8 mouse cellular contexts compared by ENCODE assay signal in genomic region chr1:187652445-187652844, GRCm38 (mm10). TPM values are rescaled to one million over a fixed set of nuclear protein-coding genes. Genes with fewer than 3 reads are reported as not detected.
DNase-seq lines count a peak whose midpoint lies in the region; ATAC-seq and TF ChIP-seq lines count a peak whose summit lies in the region.

No protein-coding gene starts in this region.

- intact Hi-C loops in gastrocnemius, adult 2 months (cut with DNase I), result no loop called here
- intact Hi-C loops in gastrocnemius, postnatal 36 days (cut with DNase I), result no loop called here

- H3K36me3 ChIP-seq in hindbrain, embryonic 11.5 days (ENCODE audit: control insufficient read depth, insufficient read depth, low read length), result no peaks in the 10 kb centered on the region
- H3K36me3 ChIP-seq in liver, embryonic 14.5 days (replicated peaks; ENCODE audit: control insufficient read depth, insufficient read depth, low read depth), result no peaks in the 10 kb centered on the region

- H3K4me1 ChIP-seq in hindbrain, embryonic 11.5 days (replicated peaks; ENCODE audit: control insufficient read depth, insufficient read depth, low read length), result peaks cover 2% of the 10 kb centered on the region; the same call in 1 of the 2 replicates
- peaks cover 0 to 2% of the 10 kb centered on the region in 2 experiments; a peak in 1 of 4 replicates for H3K4me1 ChIP-seq in liver, embryonic 14.5 days (replicated peaks; ENCODE audit: control insufficient read depth in 2 of 2, insufficient read depth in 2 of 2, low read length in 1 of 2)

- DNase-seq in gastrocnemius, adult 2 months, result peak; percentile 27
- no peak for DNase-seq in gastrocnemius, postnatal 36 days
- DNase-seq in cerebellum, postnatal 14 days, result peak; percentile 40 to 49
- DNase-seq in hindbrain, embryonic 11.5 days (ENCODE audit: low spot score), result no peak
- no peak for DNase-seq in liver, embryonic 14.5 days (ENCODE audit: low read depth in 3 of 3, low spot score in 3 of 3)
- no peak for DNase-seq in MN1 (ENCODE audit: low spot score)
- no peak for DNase-seq in embryo, embryonic 11 days
- no peak for DNase-seq in gastrocnemius, adult 8-10 months (ENCODE audit: low spot score in 2 of 2)

- 13% methylated on average over 7 of the region's 7 CpGs for whole genome bisulfite sequencing in hindbrain, embryonic 11.5 days
- WGBS in liver, embryonic 14.5 days (ENCODE audit: insufficient replicate concordance), result 6% methylated on average over 7 of the region's 7 CpGs

- peak overlapping the region; percentile 78 for H3K4me2 ChIP-seq in hindbrain, embryonic 11.5 days (replicated peaks; ENCODE audit: low read depth, low read length)
- peak overlapping the region; percentile 45 for H3K4me2 ChIP-seq in liver, embryonic 14.5 days (ENCODE audit: low read depth)

- no peaks in the 10 kb centered on the region for H3K27me3 ChIP-seq in hindbrain, embryonic 11.5 days (ENCODE audit: control insufficient read depth, insufficient read depth, low read length)
- peaks cover 16% of the 10 kb centered on the region for H3K27me3 ChIP-seq in liver, embryonic 14.5 days (ENCODE audit: control insufficient read depth, insufficient read depth, low read length)

- TF ChIP-seq EP300 in liver, embryonic 14.5 days (IDR thresholded peaks at IDR 0.05; ENCODE audit: low read depth), result no peak

- ATAC-seq in hindbrain, embryonic 11.5 days (ENCODE audit: low FRiP score), result peak; percentile 24
- no peak for ATAC-seq in liver, embryonic 14.5 days (ENCODE audit: insufficient read depth)

- peak overlapping the region; percentile 73 for H3K4me3 ChIP-seq in gastrocnemius, adult 2 months
- peak overlapping the region; percentile 47 for H3K4me3 ChIP-seq in hindbrain, embryonic 11.5 days (ENCODE audit: low read depth, low read length)
- no peak overlapping the region for H3K4me3 ChIP-seq in liver, embryonic 14.5 days (ENCODE audit: insufficient read depth in 1 of 2, low read depth in 2 of 2, low read length in 2 of 2)

- H3K9me3 ChIP-seq in hindbrain, embryonic 11.5 days (ENCODE audit: control insufficient read depth, low read length), result no peaks in the 10 kb centered on the region
- no peaks in the 10 kb centered on the region for H3K9me3 ChIP-seq in liver, embryonic 14.5 days (ENCODE audit: control insufficient read depth, low read length)

- peak overlapping the region; percentile 81 for H3K27ac ChIP-seq in gastrocnemius, adult 2 months
- no peak overlapping the region for H3K27ac ChIP-seq in hindbrain, embryonic 11.5 days (ENCODE audit: low read depth, low read length)
- no peak overlapping the region for H3K27ac ChIP-seq in liver, embryonic 14.5 days

- TF ChIP-seq CTCF in gastrocnemius, adult 2 months (IDR thresholded peaks at IDR 0.05), result no peak
- TF ChIP-seq CTCF in liver, embryonic 14.5 days (IDR thresholded peaks at IDR 0.05; ENCODE audit: low read depth), result no peak

- no peak overlapping the region for H3K9ac ChIP-seq in hindbrain, embryonic 11.5 days (ENCODE audit: low read depth, low read length)
- H3K9ac ChIP-seq in liver, embryonic 14.5 days (replicated peaks), result no peak overlapping the region

RNA-seq across cellular contexts. Expression of gene Esrrg, which starts 43.9 kb away (rescaled TPM):
- 10 to 100 TPM; 21.1 to 39.1 TPM for total RNA-seq in gastrocnemius, adult 2 months (2021)
- 10 to 100 TPM; 18.5 to 30.4 TPM for total RNA-seq in gastrocnemius, postnatal 36 days (2021)
- 10.2 and 14.6 TPM in 2 replicates for polyA plus RNA-seq in hindbrain, embryonic 11.5 days (2014; fragmentation: Nextera tagmentation; extraction: Ambion mirVana)
- polyA plus RNA-seq in liver, embryonic 14.5 days (2012; rRNA removed), result 0.03 and 0.05 TPM in 2 replicates
- 0.03 and 0.05 TPM in 2 replicates for polyA plus RNA-seq in liver, embryonic 14.5 days (2014; fragmentation: Nextera tagmentation; extraction: Ambion mirVana)
- 10 to 100 TPM; 15.2 to 29.3 (median 24.2) TPM for total RNA-seq in gastrocnemius, adult 8-10 months (2022)

Comparison
In these comparisons a context has a peak if more than half of its experiments do, and no peak if none do; other contexts are left out.
1. DNase-seq: peak in gastrocnemius, adult 2 months (single experiment) and cerebellum, postnatal 14 days (2 of 2); none in gastrocnemius, postnatal 36 days (0 of 2), hindbrain, embryonic 11.5 days (single experiment), liver, embryonic 14.5 days (0 of 3), MN1 (single experiment), embryo, embryonic 11 days (single experiment) and gastrocnemius, adult 8-10 months (0 of 2).
2. H3K4me3 ChIP-seq: peak in gastrocnemius, adult 2 months (single experiment) and hindbrain, embryonic 11.5 days (single experiment); none in liver, embryonic 14.5 days (0 of 2).